Mouse (Mus musculus) forebrain, embryonic 14.5 days (tissue): ENCODE data around the gene Tmf1. TPM values are rescaled to one million over a fixed set of nuclear protein-coding genes. Genes with fewer than 3 reads are reported as not detected.

ENCODE experiments used
- ATAC-seq: fragments of 200-750 bp; cut with Nextera tagmentation; 2 replicates; pipeline ENCODE4 v1.8.0; 2017; ENCODE audit warnings: mild to moderate bottlenecking, moderate library complexity
- DNase-seq: peaks from one replicate; pipeline ENCODE4 v3.0.0-alpha.2; 2015; ENCODE audit warnings: low spot score
- H3K27ac ChIP-seq: fragments of 300-500 bp; sonication (generic); 2 replicates; pipeline ENCODE4 v1.5.1; 2014; ENCODE audit warnings: low read depth, mild to moderate bottlenecking, control low read depth, low read length, moderate library complexity
- H3K27me3 ChIP-seq: fragments of 300-500 bp; sonication (generic); replicated peaks from 2 replicates; pipeline ENCODE4 v1.6.1; 2014; ENCODE audit warnings: low read length, control low read depth, mixed read lengths; ENCODE audit not compliant: control insufficient read depth, insufficient read depth
- H3K36me3 ChIP-seq: fragments of 300-500 bp; sonication (generic); 2 replicates; pipeline ENCODE4 v1.6.1; 2014; ENCODE audit warnings: low read length, control low read depth; ENCODE audit not compliant: control insufficient read depth, insufficient read depth
- H3K4me1 ChIP-seq: fragments of 300-500 bp; sonication (generic); 2 replicates; pipeline ENCODE4 v1.6.1; 2014; ENCODE audit warnings: antibody characterized with exemption, low read length, control low read depth; ENCODE audit not compliant: control insufficient read depth, insufficient read depth
- H3K4me2 ChIP-seq: fragments of 300-500 bp; sonication (generic); 2 replicates; pipeline ENCODE4 v1.6.1; 2014; ENCODE audit warnings: mild to moderate bottlenecking, control low read depth, low read length
- H3K4me3 ChIP-seq: fragments of 300-500 bp; sonication (generic); 2 replicates; pipeline ENCODE4 v1.5.1; 2014; ENCODE audit warnings: low read depth, low read length, control low read depth
- H3K9ac ChIP-seq: fragments of 300-500 bp; sonication (generic); 2 replicates; pipeline ENCODE4 v1.6.1; 2014; ENCODE audit warnings: mild to moderate bottlenecking, low read length, control low read depth, moderate library complexity
- H3K9me3 ChIP-seq: fragments of 300-500 bp; sonication (generic); replicated peaks from 2 replicates; pipeline ENCODE4 v1.6.1; 2016; ENCODE audit warnings: low read length, control low read depth, mixed read lengths; ENCODE audit not compliant: control insufficient read depth
- WGBS: fragments of 180-500 bp; shearing (Covaris S2); extraction: QIAGEN DNeasy Blood & Tissue Kit; methylation state at CpG from one replicate; pipeline ENCODE4 v1.1.7; 2014; 5-methylcytosine and 5-hydroxymethylcytosine counted together
- polyA plus RNA-seq: library from polyadenylated mRNA; unstranded; fragments of >200 nt; fragmentation: Nextera tagmentation; extraction: Ambion mirVana; gene quantifications from 2 replicates; pipeline ENCODE4 v1.2.1, GENCODE M21; 2014

The Tmf1 gene
- 30.9 and 36.3 TPM in 2 replicates for polyA plus RNA-seq

DNA sequence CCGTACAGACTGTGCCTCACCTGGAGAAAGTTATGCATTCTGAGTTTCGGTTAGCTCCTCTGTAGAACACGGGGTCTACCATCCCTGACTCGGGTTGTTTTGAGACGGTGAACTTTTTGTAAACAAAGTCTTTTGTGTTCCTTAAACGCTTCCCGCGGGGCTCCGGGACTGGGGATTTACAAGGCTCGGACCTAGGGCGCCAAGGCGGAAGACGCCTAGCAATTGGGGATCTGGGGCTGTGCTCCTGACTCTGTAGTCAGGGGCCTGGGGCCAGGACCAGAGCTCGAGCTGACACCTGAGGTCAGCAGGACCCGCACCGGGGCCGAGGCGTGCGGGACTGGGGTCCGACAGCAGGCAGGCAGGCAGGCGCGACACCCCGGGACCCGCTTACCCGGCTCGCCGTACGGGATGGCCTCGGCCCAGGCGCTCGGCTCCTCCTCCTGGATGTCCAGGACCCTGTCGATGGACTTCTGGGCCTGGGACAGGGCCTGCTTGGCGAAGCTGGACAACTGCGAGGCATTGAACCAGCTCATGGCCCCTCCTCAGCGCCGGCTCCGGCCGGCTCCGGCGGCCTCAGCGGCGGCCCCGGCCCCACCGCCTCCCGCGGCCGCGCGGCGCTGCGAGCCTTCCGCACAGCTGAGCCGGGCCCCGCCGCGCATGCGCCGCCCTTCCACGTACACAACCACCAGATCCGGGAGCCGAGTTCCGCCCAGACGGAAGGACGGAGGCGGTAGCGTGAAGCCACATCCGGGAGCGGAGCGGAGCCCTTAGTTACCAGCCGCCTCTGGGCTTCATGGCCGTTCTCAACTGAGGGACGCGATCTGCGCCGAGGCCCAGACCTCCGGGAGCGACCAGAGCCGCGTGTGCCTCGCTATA, at the start of gene Tmf1:
Gene Tmf1, minus strand, starts transcription at position 632 of the 876 bp plus-strand sequence.
- Histone ChIP-seq H3K9ac (peak within 1 kb of the TSS; percentile 96), H3K27me3 (no peaks in the 10 kb centered on the region), H3K27ac (peak within 1 kb of the TSS; percentile 87), H3K4me2 (peak within 1 kb of the TSS; percentile 53), H3K9me3 (no peaks in the 10 kb centered on the region), H3K4me3 (peak within 1 kb of the TSS; percentile 92), H3K4me1 (peaks cover 14% of the 10 kb centered on the region), H3K36me3 (peaks cover 19% of the 10 kb centered on the region)
- ATAC-seq (peak; percentile 98), DNase-seq (peak; percentile 97)
- WGBS: under 1% methylated on average over 69 of the region's 80 CpGs

DNA sequence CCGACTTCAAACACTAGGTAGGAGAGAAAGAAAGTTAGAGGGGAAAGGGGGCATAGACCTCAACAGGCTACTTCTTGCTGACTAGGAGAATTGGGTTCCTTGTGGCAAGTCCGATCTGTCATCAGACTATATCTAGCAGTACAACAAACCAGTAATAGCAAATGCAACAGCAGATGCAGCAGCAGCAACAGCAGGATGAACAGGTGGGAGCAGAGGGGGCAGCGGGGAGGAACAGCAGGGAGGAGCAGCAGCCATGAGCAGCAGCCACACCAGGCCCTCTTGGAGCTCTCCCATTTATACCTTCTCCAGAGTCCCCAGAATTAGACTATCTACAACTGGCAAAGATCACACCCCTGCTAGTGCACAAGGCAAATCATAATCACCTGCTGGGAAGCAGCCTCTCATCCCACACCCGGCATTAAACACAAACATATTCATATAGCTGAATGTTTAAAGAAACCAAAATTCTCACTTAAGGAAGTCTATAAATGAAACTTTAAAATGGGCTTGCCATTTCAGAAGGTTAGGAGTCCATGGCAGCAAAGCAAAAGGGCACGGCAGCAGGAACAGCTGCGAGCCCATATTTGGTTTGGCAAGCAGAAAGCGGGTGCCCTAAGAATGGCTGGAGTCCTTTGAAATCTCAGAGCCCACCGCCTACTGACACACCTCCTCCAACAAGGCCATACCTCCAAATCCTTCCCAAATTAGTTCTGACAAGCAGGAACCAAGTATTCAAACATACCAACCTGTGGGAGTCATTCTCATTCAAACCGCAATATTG, 48.3 kb upstream of the Tmf1 start:
- H3K27ac ChIP-seq: no peak overlapping the region
- H3K9me3 ChIP-seq: no peaks in the 10 kb centered on the region
- peaks cover 18% of the 10 kb centered on the region for H3K36me3 ChIP-seq
- no peak overlapping the region for H3K4me3 ChIP-seq
- ATAC-seq: no peak
- no peak overlapping the region for H3K9ac ChIP-seq
- no peaks in the 10 kb centered on the region for H3K4me1 ChIP-seq
- no peak overlapping the region for H3K4me2 ChIP-seq
- DNase-seq: no peak
- H3K27me3 ChIP-seq: no peaks in the 10 kb centered on the region
- WGBS: 95% methylated on average over 9 of the region's 9 CpGs

DNA sequence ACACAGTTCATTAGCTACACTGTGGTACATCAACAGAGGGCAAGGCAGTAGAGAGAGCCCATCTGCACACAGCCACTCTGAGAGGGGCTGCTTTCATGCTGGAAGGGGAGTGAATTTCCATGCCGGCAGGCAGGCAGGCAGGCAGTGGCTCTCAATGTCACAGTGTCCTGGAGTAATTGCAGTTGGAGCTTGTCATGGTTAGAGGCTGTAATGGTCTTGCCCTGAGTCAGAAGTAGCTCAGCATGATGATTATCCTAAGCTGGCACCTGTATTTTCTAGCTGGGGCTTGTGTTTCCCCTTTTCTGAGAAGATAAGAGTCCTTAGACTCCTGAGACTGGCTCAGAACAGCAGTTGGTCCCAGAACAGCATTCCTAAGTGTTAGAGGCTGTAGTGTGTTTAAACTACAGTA, 47.2 kb upstream of the Tmf1 start:
- 6% methylated on average over 1 of the region's 1 CpGs for WGBS
- H3K27ac ChIP-seq: no peak overlapping the region

GRCm38 (mm10) chr6:97224505-97224904, 45.6 kb upstream of the Tmf1 start:
- 96% methylated on average over 8 of the region's 8 CpGs for WGBS
- Histone ChIP-seq H3K4me1 (peaks cover 4% of the 10 kb centered on the region; the same call in 1 of the 2 replicates), H3K4me3 (no peak overlapping the region), H3K9ac (no peak overlapping the region), H3K9me3 (no peaks in the 10 kb centered on the region), H3K36me3 (peaks cover 3% of the 10 kb centered on the region; the same call in 1 of the 2 replicates), H3K27ac (no peak overlapping the region), H3K4me2 (no peak overlapping the region), H3K27me3 (no peaks in the 10 kb centered on the region)
- ATAC-seq (no peak), DNase-seq (no peak)

More for the DNA sequence above, 47.2 kb upstream of the Tmf1 start:
- no peaks in the 10 kb centered on the region for H3K27me3 ChIP-seq
- no peak overlapping the region for H3K4me2 ChIP-seq
- ATAC-seq: no peak
- peaks cover 13% of the 10 kb centered on the region for H3K36me3 ChIP-seq
- DNase-seq: no peak
- peaks cover 4% of the 10 kb centered on the region; the same call in 1 of the 2 replicates for H3K4me1 ChIP-seq
- H3K9me3 ChIP-seq: no peaks in the 10 kb centered on the region
- no peak overlapping the region for H3K9ac ChIP-seq
- H3K4me3 ChIP-seq: no peak overlapping the region

GRCm38 (mm10) chr6:97223566-97223965, 44.6 kb upstream of the Tmf1 start:
- no peak for ATAC-seq
- H3K4me3 ChIP-seq: no peak overlapping the region
- peaks cover 4% of the 10 kb centered on the region; the same call in 1 of the 2 replicates for H3K4me1 ChIP-seq
- no peak overlapping the region for H3K4me2 ChIP-seq
- no peak for DNase-seq
- WGBS: 67% methylated on average over 4 of the region's 4 CpGs
- no peaks in the 10 kb centered on the region for H3K36me3 ChIP-seq
- no peaks in the 10 kb centered on the region for H3K9me3 ChIP-seq
- no peak overlapping the region for H3K9ac ChIP-seq
- H3K27me3 ChIP-seq: no peaks in the 10 kb centered on the region
- H3K27ac ChIP-seq: no peak overlapping the region

GRCm38 (mm10) chr6:97222931-97223467, 44.1 kb upstream of the Tmf1 start:
- Histone ChIP-seq H3K4me1 (peaks cover 4% of the 10 kb centered on the region; the same call in 1 of the 2 replicates), H3K36me3 (no peaks in the 10 kb centered on the region), H3K27me3 (no peaks in the 10 kb centered on the region), H3K4me3 (no peak overlapping the region), H3K9me3 (no peaks in the 10 kb centered on the region), H3K27ac (no peak overlapping the region), H3K9ac (no peak overlapping the region), H3K4me2 (no peak overlapping the region)
- ATAC-seq (no peak), DNase-seq (no peak)
- 71% methylated on average over 5 of the region's 5 CpGs for WGBS

DNA sequence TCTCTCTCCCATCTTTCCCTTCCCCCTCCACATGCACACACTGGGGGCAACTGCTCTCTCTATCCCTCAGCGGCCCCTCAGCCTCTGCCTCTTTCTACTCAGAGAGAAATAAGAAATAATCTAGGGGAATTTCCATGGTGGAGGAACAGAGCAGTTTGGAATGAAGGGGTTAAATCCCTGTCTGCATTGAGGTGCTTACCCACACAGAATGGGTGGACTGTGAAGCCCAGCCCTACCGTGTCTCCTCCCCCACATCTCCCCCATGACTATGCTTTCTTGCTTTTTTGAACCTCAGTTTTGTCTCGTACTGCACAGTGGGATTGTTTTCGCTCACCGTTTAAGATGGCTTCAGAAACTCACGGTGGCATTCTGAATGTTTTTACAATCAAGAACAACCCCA, 43.4 kb upstream of the Tmf1 start:
- H3K9me3 ChIP-seq: no peaks in the 10 kb centered on the region
- ATAC-seq (no peak), DNase-seq (no peak)
- H3K4me3 ChIP-seq: no peak overlapping the region
- no peak overlapping the region for H3K4me2 ChIP-seq
- 39% methylated on average over 6 of the region's 6 CpGs for WGBS
- peaks cover 4% of the 10 kb centered on the region; the same call in 1 of the 2 replicates for H3K4me1 ChIP-seq
- no peak overlapping the region for H3K27ac ChIP-seq
- H3K36me3 ChIP-seq: no peaks in the 10 kb centered on the region
- H3K9ac ChIP-seq: no peak overlapping the region
- H3K27me3 ChIP-seq: no peaks in the 10 kb centered on the region

- H3K4me2 ChIP-seq: no peak overlapping the region
- H3K4me1 ChIP-seq: peaks cover 4% of the 10 kb centered on the region; the same call in 1 of the 2 replicates
- DNase-seq: peak; percentile 48
- no peak overlapping the region for H3K4me3 ChIP-seq
- H3K27ac ChIP-seq: peak overlapping the region; percentile 60; the same call in 1 of the 2 replicates
- H3K9me3 ChIP-seq: no peaks in the 10 kb centered on the region
- no peaks in the 10 kb centered on the region for H3K27me3 ChIP-seq
- peak; percentile 67; the same call in 1 of the 2 replicates for ATAC-seq
- H3K9ac ChIP-seq: no peak overlapping the region
- 60% methylated on average over 15 of the region's 15 CpGs for WGBS
- H3K36me3 ChIP-seq: no peaks in the 10 kb centered on the region
These were observed 42.5 kb upstream of the Tmf1 start for GRCm38 (mm10) chr6:97221205-97222025.
